Mouse (Mus musculus): ENCODE data around the gene Supt3.

DNA sequence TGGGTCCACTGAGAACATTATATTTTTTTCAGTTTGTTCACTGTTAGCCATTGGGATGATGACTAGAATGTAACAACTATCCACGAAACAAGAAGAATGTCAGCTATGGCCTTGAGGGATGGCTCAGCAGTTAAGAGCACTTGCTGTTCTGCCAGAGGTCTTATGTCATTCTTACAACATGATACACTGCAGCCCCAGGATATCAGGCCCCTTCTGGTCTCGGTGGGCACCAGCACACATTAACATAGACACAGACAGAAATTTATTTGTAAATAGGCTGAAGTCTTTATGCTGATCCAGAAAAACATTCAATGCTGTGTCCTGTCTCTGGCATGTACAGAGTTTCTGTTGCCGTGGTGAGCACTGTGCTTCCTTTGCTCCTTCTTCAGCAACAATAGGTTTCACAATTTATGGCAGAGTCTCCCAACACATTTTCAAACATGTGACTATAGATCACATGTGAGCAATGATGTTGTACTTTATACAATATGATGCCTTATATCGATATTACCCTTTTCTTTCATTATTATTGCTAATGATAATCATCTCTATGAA is 166.7 kb downstream of the Supt3 start:
- no peak for TF ChIP-seq CTCF (IDR thresholded peaks at IDR 0.05; ENCODE audit: low read depth, low read length)
- TF ChIP-seq POLR2A (IDR thresholded peaks at IDR 0.05; ENCODE audit: insufficient read depth, low read length) = no peak
- TF ChIP-seq EP300 (IDR thresholded peaks at IDR 0.05; ENCODE audit: insufficient read depth, low read depth, low read length) = no peak

Data from ES-Bruce4 (cell line).